Mouse (Mus musculus) right cerebral cortex, postnatal 4 days (tissue): ENCODE measurements around the gene Shld2.

ENCODE experiments used
- DNase-seq: peaks from one replicate; pipeline ENCODE4 v3.0.0-alpha.2; 2022

The Shld2 gene

DNA sequence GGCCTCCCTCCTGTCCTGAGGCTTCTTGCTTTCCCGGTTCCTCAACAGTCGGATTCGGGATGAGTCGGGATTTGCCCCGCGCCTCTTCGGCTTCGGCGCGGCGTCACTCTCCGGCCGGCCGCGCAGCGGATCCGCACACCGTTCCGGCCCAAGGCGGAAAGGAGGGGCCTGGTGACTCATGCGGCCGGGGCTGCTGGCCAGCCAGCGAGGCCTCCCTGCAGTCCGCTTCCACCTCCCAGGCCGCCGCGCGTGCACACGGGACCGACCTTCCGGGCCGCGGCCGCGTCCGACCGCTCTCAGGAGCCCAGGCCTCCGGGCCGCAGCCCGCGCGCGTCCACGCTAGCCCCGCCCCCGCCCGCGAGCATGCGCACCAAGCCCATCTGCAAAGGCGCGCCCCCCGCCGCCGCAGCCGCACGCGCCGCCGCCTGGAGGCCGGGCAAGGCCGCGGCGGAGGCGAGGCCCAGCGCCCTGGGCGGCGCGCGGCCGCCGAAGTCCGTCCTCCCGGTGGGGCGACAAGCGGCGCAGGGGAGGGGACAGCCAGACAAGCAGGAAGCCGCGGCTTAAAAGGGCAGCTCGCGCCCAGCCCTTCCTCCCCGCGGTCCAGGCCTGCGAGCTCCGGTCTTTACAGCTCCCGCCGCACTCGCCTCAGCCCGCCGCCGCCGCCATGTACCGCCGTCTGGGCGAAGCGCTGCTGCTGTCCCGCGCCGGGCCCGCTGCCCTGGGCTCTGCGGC is at the start of gene Shld2, which contains the start of gene Glud1:
Shld2 (minus strand) TSS at position 260 of the 732 bp plus-strand sequence.
Glud1 (plus strand) TSS at position 494 of the 732 bp plus-strand sequence.
- peak; percentile 94 for DNase-seq

DNA sequence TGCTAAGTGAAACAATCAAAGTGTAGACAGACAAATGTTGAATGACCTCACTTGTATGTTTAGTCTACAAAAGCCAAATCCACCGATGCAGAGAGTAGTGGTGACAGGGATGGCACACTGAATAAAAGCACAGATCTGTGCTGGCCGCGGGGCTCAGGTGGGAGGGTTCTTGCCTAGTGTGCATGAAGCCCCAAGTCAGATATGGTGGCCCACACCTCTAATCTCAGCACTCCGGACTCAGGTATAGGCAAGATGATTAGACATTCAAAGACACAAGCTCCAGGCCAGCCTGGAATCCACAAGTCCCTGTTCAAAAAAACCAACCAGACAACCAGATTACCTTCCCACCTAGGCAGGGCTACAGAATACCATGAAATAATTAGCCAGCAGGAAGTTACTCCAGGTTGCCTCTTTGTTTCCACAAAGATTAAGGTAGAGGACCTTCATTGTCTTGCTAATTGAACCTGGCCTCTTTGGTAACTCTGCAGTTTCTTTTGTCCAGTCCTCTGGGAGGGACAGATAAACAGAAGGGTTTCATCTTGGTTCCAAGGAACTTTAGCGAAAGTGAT is 49.5 kb upstream of the Shld2 start:
- DNase-seq: no peak

DNA sequence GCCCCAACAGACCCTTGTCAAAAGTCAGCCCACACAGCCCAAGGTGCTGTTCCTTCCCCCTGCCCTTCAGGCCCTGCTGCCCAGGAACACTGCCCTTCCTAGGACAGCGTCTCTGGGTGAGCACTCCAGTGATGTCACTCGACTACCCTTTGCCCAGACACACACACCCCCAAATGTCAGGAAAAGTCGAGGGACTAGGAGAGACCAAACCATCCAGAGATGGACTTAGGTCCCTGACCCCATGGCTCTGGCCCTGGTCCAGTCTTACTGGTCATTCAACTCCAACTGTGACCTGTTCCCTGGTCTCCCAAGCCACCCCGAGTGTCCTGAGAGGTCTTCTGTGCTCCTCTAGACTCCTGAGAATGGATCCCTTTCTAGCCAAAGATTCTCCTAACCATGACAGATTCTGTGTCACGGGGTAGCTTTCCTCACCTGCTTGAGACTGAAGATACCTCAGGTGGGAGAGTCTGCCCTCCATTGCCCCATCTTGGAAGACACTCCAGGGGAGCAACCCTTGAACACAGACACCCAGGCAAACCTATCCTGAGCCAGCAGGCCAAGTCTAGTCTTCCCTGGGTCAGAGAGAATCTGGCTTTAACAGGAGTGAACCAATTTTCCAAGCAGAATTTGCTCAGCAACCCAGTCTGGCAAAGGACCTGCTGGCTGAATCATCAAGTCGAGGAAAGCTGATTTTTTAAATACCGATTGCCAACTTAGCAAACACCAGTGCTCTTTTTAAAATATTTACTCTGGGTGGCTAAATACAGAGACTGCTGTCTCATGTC is 47.6 kb upstream of the Shld2 start:
- no peak for DNase-seq

DNA sequence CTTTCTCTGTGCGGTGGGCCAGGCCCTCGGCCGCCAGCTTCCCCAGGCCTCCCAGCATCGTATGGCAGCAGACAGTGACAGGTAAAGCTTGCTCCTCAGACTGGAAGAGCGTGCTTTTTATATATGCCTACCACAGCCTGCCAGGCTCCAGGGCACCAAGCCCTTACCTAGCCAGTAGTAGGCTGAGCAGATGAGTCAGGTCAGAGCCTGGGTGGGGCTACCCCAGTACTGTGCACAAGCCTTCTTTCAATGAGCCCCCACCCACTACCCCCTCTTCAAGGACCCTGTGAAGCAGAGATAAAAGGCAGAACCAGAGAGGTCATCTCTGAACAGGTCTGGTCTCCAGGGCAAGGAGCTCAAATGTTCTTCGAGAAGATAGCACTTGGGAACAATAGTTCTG is 45.0 kb upstream of the Shld2 start, which contains the start of gene Fam25c:
Fam25c (minus strand) TSS at position 133 of the 400 bp plus-strand sequence.
- DNase-seq: no peak

DNA sequence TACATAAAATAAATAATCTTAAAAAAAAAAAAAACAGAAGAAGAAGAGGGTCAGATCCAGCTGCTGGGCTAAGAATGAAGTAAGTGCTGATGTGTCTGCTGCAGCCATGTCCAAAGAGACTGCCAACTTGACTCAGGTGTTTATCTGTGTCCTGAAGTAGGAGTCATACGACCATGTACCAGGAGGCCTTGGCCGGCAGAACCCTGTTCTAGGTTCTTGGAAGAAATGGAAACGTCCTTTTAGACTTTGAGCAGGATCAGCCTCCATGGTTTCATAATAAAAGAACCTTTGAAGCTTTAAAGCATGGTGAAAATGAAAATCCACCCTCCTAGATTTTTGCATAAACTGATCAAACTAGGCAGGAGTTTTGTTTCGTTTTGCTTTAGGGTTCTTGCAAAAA is 44.2 kb upstream of the Shld2 start:
- DNase-seq: no peak

DNA sequence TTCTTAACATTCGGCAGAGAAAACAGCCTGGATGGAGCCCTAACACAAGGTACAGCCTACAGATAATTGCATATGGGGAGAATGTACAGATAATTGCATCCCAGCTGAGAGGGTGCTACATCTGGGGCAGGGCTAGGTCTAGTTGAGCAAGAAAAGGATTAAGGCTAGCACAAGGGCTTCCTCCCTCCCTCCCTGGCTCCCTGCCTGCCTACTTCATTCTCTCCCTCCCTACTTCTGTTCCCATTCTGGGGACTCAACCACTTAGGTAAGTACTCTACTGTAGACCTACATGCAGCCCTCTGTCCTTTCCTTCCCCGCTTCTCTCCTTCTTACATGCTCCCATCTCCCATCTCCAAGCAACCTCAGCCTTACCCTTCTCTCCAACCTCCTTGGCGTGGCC is 43.0 kb upstream of the Shld2 start:
- DNase-seq: no peak

DNA sequence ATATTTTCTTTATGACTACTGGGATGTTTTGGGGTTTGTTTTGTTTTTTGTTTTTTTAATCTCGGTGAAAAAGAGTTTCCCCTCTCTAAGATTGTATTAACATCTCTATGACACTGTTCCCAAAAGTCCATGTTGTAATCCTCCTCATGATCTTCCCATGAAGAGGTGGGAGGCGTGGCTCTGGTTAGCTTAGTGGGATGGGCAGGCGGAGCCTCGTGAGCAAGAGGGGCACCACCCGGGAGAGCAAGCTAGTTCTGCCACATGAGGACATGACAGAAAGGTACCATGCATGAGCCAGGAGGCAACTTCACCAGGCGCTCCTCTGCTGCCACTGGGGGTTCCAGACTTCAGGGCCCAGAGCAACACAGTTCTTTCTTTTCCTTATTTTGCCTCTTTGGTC is 42.2 kb upstream of the Shld2 start:
- no peak for DNase-seq

DNA sequence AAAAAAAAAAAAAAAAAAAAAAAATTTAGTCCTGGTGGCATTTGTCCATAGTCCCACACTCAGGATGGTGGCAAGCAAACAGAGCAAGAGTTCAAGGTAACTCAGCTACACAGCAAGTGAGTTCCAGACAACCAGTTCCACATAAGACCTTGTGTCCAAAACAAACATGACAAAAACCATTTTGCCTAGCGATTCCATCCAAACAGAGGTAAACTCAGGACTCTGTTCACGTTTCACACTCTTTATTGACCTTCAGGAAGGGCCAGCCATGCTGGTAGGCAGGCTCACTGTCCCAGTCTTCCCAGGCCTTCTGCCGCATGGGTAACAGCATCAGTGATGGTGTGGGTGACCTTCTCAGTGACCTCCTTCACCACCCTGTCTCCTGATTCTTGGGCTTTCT is 41.4 kb upstream of the Shld2 start:
- no peak for DNase-seq

DNA sequence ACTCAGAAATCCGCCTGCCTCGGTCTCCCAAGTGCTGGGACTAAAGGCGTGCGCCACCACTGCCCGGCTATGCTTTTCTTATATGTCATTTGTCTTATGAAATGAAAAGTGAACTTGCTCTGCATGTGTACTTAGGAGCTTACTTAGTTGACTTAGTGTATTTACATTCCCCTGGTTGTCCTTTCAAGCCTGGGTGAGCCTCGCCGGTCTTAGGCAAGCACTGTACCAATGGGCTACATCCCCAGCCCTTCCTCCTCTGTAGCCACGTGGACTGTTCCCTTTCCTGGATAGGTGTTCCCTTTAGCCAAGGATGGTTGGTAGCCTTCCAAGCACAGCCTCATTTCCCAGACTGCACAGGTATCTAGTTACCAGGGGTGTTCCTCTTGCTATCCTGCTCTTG is 38.7 kb upstream of the Shld2 start:
- DNase-seq: no peak

DNA sequence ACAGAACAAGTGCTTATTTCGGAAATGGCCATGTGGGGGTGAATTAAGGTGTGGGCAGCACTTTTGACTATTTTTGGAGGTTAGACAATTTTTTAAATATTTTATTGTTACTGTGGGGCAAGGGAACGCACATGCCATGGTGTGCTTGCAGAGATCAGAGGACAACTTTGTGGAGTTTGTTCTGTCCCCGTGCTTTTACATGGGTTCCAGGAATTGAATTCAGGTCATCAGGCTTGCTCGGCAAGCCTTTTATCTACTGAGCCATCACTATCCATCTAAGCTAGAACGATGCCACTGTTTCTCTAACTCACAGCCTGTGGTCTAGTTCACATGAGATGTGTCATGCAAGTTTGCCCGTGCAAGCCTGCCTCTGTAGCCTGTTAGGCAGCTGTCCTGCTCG is 38.0 kb upstream of the Shld2 start:
- DNase-seq: no peak

DNA sequence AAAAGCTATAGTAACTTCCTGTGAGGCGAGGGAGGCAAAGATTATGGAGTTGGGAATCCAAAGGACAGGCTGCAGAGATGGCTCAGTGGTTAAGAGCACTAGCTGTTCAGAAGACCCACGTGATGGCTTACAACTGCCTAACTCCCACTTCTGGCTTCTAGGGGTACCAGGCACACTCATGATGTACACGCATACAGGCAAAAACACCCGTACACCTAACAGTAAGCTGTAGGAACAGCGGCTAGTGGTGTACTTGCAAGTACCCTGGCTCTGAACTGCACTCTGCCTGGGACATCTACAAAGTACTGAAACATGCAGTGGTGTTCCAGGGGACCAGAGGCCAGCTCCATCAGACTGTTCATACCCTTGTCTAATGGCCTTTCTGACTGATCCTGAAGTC is 36.8 kb upstream of the Shld2 start:
- DNase-seq: no peak

DNA sequence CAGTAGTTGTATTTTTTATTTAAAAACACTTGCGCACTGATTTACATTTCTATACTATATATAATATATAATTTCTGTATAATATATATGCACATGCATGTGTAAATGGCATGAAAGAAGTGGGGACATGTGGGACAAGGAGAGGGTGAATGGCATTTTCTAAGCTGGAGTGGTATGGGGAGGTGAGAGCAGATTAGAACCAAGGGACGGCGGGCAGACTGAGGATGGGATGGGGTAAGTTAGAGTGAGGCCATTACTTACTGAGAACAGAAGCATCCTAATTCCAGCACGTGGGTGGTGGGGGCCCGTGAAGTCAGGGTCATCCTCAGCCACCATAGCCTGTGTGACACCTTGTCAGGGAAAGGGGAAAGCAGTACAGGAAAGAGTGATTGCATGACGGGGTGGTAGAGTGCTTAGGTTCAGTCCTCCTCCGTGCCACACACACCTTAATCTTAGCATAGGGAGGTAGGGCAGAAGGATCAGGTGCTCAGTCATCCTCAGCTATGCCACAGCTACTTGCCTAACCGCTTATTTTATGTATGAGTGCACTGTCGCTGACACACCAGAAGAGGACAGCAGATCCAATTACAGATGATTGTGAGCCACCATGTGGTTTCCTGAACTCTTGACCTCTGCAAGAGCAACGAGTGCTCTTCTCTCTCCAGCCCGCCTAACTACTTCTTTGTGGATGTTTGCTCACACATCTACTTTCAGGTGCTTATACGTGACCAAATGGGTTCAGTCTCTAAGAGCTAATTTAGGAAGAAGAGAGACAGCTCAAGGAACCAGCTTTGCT is 35.7 kb upstream of the Shld2 start:
- no peak for DNase-seq

DNA sequence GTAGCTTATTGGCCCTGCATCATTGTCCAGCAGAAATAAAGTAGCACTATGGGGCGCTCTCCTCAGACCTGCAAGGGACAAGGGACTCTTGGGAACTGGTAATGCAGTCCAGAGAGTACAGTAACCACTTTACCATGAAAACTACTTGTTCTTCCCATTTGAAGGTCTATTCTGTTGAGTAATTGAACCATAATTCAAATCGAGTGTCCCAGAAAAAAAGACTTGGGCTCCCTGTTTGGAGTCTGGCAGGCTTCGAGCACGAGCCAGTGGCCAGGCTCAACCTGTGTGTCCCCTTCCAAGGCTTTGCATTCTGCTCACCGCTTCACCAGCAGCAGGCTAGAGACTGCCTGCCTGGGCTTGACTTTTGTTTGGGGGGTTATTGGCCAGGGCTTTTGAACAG is 34.1 kb upstream of the Shld2 start:
- no peak for DNase-seq

DNA sequence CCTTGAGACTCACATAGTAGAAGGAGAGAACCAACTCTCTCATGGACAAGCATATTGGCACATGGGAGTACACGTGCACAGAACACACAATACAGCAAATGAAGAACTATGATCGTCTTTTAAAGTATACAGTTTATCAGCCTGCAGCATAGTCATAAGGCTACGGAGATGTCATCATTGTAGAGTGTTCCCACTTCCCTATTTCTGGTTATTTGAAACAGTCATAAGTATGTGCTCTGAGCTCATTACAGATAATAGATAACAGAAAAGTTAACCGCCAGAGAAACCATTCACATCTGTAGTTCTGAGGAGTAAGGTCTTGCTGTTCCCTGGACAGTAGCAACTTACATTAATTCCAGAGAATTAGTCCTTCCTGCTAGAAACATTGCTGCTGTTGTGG is 32.8 kb upstream of the Shld2 start:
- DNase-seq: no peak

DNA sequence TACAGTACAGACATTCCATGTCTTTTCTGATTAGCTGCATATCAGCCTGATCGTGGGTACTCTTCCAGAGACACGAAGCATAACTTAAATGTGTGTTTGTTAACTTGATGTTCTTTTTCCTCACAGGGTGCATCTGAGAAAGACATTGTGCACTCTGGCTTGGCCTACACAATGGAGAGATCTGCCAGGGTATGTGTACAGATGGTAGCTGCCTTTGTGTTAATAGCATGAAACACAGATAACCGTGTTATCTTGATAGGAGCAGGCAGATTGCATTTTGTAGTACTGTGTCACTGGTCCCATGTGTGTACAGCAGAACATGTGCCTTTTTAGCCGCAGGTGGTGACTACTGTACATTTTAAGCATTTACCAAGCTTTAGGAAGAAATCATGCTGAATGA is 31.7 kb upstream of the Shld2 start:
- no peak for DNase-seq

DNA sequence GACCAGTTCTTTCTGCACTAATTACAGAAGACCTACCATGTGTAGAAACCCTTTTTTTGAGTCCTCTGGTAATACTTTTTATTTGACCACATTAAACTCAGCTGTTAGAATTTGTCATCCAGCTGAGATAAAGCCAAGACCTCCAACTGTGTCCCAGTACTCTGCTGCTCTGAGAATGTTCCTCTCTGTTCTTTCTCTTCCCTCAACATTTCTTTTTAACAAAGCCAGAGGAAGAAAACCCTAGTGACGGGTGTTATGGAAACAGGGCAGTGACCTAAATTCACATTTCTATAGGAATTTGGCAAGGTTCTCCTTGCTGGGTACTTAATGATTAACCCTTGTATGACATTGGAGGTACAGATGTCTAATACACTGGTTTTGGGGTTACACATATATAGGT is 29.2 kb upstream of the Shld2 start:
- DNase-seq: no peak

DNA sequence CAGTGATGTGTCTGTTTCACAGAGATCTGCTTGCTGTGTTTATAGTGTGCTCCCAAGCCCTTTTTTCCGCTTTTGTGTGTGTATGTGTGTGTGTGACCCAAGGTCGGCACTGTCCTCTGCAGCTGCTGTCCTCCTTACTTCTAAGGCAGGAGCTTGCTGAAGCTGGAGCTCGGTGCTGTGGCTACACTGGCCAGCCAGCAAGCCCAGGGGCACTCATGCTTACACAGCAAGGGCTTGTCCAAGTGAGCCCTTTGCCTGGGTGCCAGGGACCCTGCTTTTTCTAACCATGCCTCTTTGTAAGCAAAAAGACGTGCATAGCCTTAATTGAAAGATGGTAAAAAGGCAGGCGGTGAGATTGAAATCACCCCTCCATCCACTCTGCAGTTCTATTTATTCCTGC is 22.2 kb upstream of the Shld2 start:
- DNase-seq: no peak

DNA sequence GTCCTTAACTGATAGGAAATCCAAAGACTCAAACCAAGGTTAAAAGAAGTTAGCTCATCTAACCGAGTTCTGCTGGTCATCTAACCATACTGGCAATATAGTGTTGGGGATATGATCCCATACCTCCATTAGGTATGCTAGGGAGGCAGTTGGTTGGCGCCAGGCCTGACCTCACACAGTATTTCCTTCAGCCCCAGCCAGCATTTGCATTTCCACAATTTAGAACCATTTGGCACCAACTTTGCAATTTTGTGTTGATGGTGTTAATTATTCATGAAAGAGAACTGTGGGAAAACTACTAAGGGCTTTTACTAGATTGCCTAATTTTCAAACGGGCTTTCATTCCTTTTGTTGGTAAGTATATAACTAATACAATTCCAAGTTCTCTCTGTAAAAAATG is 21.6 kb upstream of the Shld2 start:
- DNase-seq: peak; percentile 40

DNA sequence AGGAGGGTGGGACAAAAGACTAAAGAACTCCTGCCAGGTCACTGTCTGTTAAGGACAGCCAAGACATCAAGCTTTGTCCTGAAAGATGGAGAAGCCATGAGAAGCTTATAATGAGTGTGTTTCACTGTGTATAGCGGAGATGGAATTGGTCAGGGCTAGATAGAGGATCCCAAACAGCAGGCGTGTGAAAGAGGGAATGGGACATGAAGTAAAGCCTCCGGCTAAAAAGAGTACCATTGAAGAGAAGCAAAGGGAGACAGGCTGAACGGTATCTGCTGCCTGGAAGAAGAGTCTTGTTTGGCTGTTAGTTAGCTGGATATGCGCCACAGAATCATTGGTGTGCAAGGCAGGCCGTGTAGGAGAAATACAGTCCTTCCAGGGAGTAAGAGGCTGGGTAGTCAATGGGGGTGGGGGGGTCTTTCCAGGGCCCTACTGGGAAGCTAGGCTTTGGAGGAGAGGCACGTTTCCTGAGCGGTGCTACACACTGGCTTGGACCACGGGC is 20.4 kb upstream of the Shld2 start:
- DNase-seq: no peak

DNA sequence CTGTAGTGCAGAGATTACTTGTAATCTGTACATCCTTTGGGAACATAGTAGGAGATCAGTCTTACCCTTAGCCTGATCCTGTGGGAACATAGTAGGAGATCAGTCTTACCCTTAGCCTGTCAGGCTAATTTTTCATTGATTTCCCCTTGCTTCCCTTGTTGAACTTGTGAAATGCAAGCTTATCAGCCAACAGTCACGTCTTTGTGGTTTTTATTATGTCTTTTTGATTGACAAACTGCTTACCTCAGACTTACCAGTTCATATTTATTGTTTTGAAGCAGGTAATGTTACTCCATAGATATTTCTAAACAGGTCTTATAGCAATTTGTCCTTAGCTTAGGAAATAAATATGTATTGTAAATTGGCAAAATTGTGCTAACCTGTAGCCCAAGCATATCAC is 17.3 kb upstream of the Shld2 start:
- DNase-seq: no peak

DNA sequence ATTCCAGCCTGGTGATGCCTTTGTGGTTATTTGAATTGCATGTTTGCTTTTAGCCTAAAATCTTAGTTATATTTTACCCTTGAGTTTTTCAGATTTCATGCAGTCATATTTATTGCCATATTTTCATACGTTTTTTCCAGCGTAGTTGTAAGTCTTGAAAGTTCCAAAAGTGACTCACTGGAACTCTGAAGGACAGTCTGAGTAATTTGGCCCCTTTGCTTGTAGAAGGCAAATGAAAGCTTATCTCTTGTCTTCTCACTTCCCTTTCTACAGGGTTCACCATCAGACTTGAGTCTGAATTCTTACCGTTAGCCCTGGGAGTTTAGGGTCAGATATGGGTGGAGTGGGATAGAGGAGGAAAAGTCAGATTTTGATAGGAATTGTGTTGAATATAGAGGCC is 16.3 kb upstream of the Shld2 start:
- DNase-seq: no peak

DNA sequence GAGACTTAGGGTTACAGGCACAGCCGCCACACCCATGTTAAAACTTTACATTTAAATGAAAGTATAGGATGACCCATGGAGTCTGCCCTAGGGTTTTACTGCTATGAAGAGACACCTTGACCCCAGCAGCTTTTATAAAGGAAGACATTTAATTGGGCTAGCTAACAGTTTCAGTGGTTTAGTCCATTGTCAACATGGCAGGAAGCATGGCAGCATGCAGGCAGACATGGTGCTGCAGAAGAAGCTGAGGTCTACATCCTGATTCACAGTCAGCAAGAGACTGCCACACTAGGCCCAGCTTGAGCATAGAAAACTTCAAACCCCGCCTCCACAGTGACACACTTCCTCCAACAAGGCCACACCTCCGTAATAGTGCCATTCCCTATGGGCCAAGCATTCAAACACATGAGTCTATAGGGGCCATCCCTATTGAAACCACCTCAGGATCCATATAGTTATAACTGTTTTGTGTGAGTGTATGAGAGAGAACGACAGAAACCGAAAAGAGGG is 13.3 kb upstream of the Shld2 start:
- no peak for DNase-seq

DNA sequence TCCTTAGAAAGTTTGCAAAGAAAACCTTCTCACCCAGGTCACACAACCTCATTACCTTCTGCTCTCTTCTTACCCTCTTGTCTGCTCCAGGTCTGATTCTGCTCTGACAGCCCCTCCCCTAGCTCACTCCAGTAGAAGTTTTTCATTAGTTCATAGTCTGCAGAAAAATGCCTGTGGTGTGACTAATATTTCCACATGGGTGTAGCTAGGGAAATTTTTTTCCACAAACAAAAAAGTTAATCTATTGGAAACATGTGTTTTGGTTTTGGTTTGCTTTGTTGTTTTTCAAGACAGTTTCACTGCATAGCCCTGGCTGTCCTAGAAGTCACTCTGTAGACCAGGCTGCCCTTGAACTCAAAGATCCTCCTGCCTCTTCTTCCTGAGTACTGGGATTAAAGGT is 7.8 kb upstream of the Shld2 start:
- no peak for DNase-seq
